In genomic region chr5:127470351-127470750, GRCm38 (mm10) we compare ENCODE assay signal across 21 mouse cellular contexts.
DNase-seq lines count a peak whose midpoint lies in the region; ATAC-seq lines count a peak whose summit lies in the region.
"Had no signal": no experiment of that assay in that cellular context is flagged by ENCODE, and none has a peak within 500 bp of the region (broad histone marks: within the 10 kb centered on the region; RNA-seq: fewer than 3 reads in every experiment).

No protein-coding gene starts in this region.

- peaks cover 35% of the 10 kb centered on the region for H3K4me1 ChIP-seq in limb, embryonic 12.5 days (replicated peaks)
- peaks cover 37% of the 10 kb centered on the region for H3K4me1 ChIP-seq in limb, embryonic 10.5 days
- H3K4me1 ChIP-seq: forebrain, embryonic 13.5 days; forebrain, embryonic 15.5 days had no signal

- ATAC-seq in limb, embryonic 12.5 days (ENCODE audit: insufficient number of reproducible peaks, insufficient read depth, low FRiP score, low TSS enrichment, low read depth), result no peak
- ATAC-seq: CD4-positive, CD25-positive, alpha-beta regulatory T cell, adult 4 months; forebrain, embryonic 13.5 days; forebrain, embryonic 15.5 days; forebrain, postnatal 0 days had no signal

- no peaks in the 10 kb centered on the region for H3K36me3 ChIP-seq in limb, embryonic 12.5 days
- no peaks in the 10 kb centered on the region for H3K36me3 ChIP-seq in limb, embryonic 10.5 days
- H3K36me3 ChIP-seq: embryonic facial prominence, embryonic 10.5 days; embryonic facial prominence, embryonic 12.5 days; forebrain, embryonic 15.5 days had no signal

- 0 out of 2 replicates have a peak overlapping the region, but pooled peaks have one; percentile 29 for H3K27ac ChIP-seq in limb, embryonic 12.5 days
- H3K27ac ChIP-seq in limb, embryonic 10.5 days, result no peak overlapping the region
- H3K27ac ChIP-seq: embryonic facial prominence, embryonic 10.5 days; embryonic facial prominence, embryonic 12.5 days; forebrain, embryonic 13.5 days; forebrain, embryonic 15.5 days had no signal

- H3K27me3 ChIP-seq in limb, embryonic 12.5 days, result no peaks in the 10 kb centered on the region
- H3K27me3 ChIP-seq in limb, embryonic 10.5 days (ENCODE audit: low read depth, poor library complexity, severe bottlenecking), result no peaks in the 10 kb centered on the region
- H3K27me3 ChIP-seq: CH12.LX; embryonic facial prominence, embryonic 12.5 days; forebrain, embryonic 13.5 days; forebrain, embryonic 15.5 days had no signal

- H3K4me3 ChIP-seq in limb, embryonic 12.5 days (replicated peaks), result no peak overlapping the region
- H3K4me3 ChIP-seq in limb, embryonic 10.5 days, result no peak overlapping the region
- H3K4me3 ChIP-seq: embryonic facial prominence, embryonic 10.5 days; embryonic facial prominence, embryonic 12.5 days; forebrain, embryonic 13.5 days; forebrain, embryonic 15.5 days had no signal

- intact Hi-C loops in left cerebral cortex, postnatal 4 days (cut with DNase I), result no loop called here

- no peak overlapping the region for H3K4me2 ChIP-seq in limb, embryonic 12.5 days
- H3K4me2 ChIP-seq: embryonic facial prominence, embryonic 12.5 days; forebrain, embryonic 13.5 days; forebrain, embryonic 15.5 days had no signal

- no peaks in the 10 kb centered on the region for H3K9me3 ChIP-seq in limb, embryonic 12.5 days
- H3K9me3 ChIP-seq in limb, embryonic 10.5 days (replicated peaks), result no peaks in the 10 kb centered on the region
- H3K9me3 ChIP-seq: embryonic facial prominence, embryonic 10.5 days; embryonic facial prominence, embryonic 12.5 days; forebrain, embryonic 13.5 days; forebrain, embryonic 15.5 days had no signal

- WGBS in limb, embryonic 12.5 days, result 40% methylated on average over 3 of the region's 3 CpGs
- WGBS in limb, embryonic 10.5 days, result 52% methylated on average over 3 of the region's 3 CpGs

- no peak overlapping the region for H3K9ac ChIP-seq in limb, embryonic 12.5 days (replicated peaks)
- H3K9ac ChIP-seq: embryonic facial prominence, embryonic 12.5 days; forebrain, embryonic 13.5 days; forebrain, embryonic 15.5 days; forebrain, postnatal 0 days had no signal

- no peak for DNase-seq in limb, embryonic 10.5 days (ENCODE audit: low spot score)
- DNase-seq in ZHBTc4 (ENCODE audit: low read depth, low spot score), result peak; percentile 74
- no peak for DNase-seq in left cerebral cortex, postnatal 4 days
- DNase-seq in right cerebral cortex, adult 18-20 months, result no peak
- DNase-seq: adrenal gland, adult 2 months; adrenal gland, postnatal 10 days; adrenal gland, postnatal 25 days; B cell, adult 2 months; cerebellum, adult 11-12 months; cerebellum, adult 2 months; cerebellum, adult 9-10 months; cerebellum, postnatal 10 days; cerebellum, postnatal 25 days; forebrain, postnatal 0 days had no signal
